Mouse (Mus musculus) embryonic facial prominence, embryonic 13.5 days (tissue): ENCODE measurements at regions not wholly inside any gene's neighbourhood (a gene's known extent, or its start where the extent isn't known, plus 50 kb on each side); places are given as distances from the start of the nearest gene placed in this dataset.
A peak's percentile ranks its signal among the peaks of the same experiment; 100 is the strongest.

Source experiments
- ATAC-seq: fragments of 200-750 bp; cut with Nextera tagmentation; 2 replicates; pipeline ENCODE4 v1.8.0; 2017; ENCODE audit warnings: low read depth; ENCODE audit not compliant: insufficient number of reproducible peaks, insufficient read depth, low FRiP score, low TSS enrichment
- H3K27ac ChIP-seq: fragments of 300-500 bp; sonication (generic); 2 replicates; pipeline ENCODE4 v1.5.1; 2015; ENCODE audit warnings: moderate library complexity, mild to moderate bottlenecking, inconsistent platforms
- H3K27me3 ChIP-seq: fragments of 300-500 bp; sonication (generic); 2 replicates; pipeline ENCODE4 v1.6.1; 2015; ENCODE audit warnings: mild to moderate bottlenecking, inconsistent platforms
- H3K36me3 ChIP-seq: fragments of 300-500 bp; sonication (generic); 2 replicates; pipeline ENCODE4 v1.6.1; 2015; ENCODE audit warnings: mild to moderate bottlenecking, inconsistent platforms
- H3K4me1 ChIP-seq: fragments of 300-500 bp; sonication (generic); 2 replicates; pipeline ENCODE4 v1.6.1; 2015; ENCODE audit warnings: inconsistent platforms
- H3K4me2 ChIP-seq: fragments of 300-500 bp; sonication (generic); 2 replicates; pipeline ENCODE4 v1.6.1; 2015; ENCODE audit warnings: moderate library complexity, mild to moderate bottlenecking, inconsistent platforms
- H3K4me3 ChIP-seq: fragments of 300-500 bp; sonication (generic); 2 replicates; pipeline ENCODE4 v1.5.1; 2015; ENCODE audit warnings: mild to moderate bottlenecking, inconsistent platforms
- H3K9ac ChIP-seq: fragments of 300-500 bp; sonication (generic); 2 replicates; pipeline ENCODE4 v1.6.1; 2015; ENCODE audit warnings: mild to moderate bottlenecking, inconsistent platforms
- H3K9me3 ChIP-seq: fragments of 300-500 bp; sonication (generic); 2 replicates; pipeline ENCODE4 v1.6.1; 2016; ENCODE audit warnings: inconsistent platforms
- WGBS: fragments of 180-500 bp; shearing (Covaris S2); methylation state at CpG from one replicate; pipeline ENCODE4 v1.1.7; 2015; ENCODE audit warnings: mixed read lengths; 5-methylcytosine and 5-hydroxymethylcytosine counted together

GRCm38 (mm10) chr1:75839551-75840223 is 293.6 kb downstream of the Slc4a3 start:
- Histone ChIP-seq H3K9me3 (no peaks in the 10 kb centered on the region), H3K4me2 (no peak overlapping the region), H3K27ac (no peak overlapping the region), H3K36me3 (no peaks in the 10 kb centered on the region), H3K27me3 (no peaks in the 10 kb centered on the region), H3K4me3 (no peak overlapping the region), H3K9ac (no peak overlapping the region), H3K4me1 (peaks cover 23% of the 10 kb centered on the region)
- no peak for ATAC-seq
- 83% methylated on average over 11 of the region's 11 CpGs for WGBS

DNA sequence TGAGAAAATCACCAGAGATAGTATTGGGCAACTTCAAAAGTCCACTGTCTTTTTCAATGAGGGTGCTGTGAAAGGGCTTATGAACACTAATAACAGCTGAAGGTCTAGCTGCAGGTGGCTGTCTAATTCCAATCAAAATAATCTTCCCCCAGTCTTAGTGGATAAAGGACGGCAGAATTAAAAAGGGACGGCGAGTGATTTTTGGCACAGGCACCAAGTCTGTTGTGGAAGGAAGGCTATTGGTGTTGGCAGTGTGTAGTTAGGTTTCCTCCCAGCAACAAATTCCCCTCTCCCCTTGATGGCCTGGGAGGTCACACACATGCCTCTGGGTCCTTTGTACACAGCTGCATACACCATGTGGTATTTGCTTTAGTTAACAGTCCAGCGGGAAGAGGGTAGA is 296.3 kb downstream of the Slc4a3 start:
- 64% methylated on average over 4 of the region's 4 CpGs for WGBS
- Histone ChIP-seq H3K4me1 (peaks cover 40% of the 10 kb centered on the region), H3K27me3 (no peaks in the 10 kb centered on the region), H3K9me3 (no peaks in the 10 kb centered on the region), H3K27ac (no peak overlapping the region), H3K4me3 (no peak overlapping the region), H3K4me2 (no peak overlapping the region), H3K9ac (no peak overlapping the region), H3K36me3 (no peaks in the 10 kb centered on the region)
- no peak for ATAC-seq

DNA sequence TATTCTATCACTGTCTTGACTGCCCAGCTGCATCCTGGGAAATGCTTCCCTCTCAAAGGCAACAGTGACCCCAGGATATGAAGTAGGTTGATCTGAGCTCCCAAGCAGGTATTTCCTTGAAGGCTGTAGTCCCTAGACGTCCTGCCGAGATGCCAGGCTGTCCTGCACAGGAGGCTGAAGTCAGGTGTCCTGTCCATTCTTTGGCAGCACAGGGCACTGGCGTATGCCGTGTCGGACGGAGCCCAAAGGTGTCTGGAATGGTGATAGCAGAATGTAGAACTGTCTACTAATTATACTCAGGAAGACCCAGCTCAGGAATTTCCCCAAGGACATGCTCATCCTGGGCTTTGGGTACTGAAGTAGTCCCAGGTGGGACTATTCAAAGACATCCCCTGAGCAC is 297.3 kb downstream of the Slc4a3 start:
- H3K9me3 ChIP-seq, result no peaks in the 10 kb centered on the region
- H3K36me3 ChIP-seq, result no peaks in the 10 kb centered on the region
- H3K4me1 ChIP-seq, result peaks cover 40% of the 10 kb centered on the region
- no peak for ATAC-seq
- no peak overlapping the region for H3K9ac ChIP-seq
- 0 out of 2 replicates have a peak overlapping the region, but pooled peaks have one; percentile 80 for H3K27ac ChIP-seq
- no peak overlapping the region for H3K4me3 ChIP-seq
- 84% methylated on average over 6 of the region's 6 CpGs for WGBS
- no peaks in the 10 kb centered on the region for H3K27me3 ChIP-seq
- no peak overlapping the region for H3K4me2 ChIP-seq

DNA sequence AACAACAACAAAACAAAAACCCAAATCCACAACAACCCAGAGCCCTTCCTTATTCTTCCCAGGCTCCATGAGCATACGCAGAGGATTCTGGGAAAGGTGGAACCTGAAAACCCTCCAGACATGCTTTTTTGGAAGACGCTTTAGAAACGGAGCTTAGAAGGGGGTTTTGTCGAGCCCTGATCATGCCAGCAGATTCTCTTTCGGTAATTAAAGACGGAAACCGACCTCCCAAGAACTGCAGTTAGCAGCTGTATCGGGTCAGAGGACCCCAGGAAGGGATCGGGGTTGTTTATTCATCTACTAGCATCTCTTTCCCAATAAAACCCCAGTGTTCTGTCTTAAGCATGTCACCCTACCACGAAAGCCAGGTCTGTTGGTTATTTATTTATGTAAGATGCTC is 298.1 kb downstream of the Slc4a3 start:
- no peaks in the 10 kb centered on the region for H3K36me3 ChIP-seq
- no peak for ATAC-seq
- H3K4me3 ChIP-seq, result no peak overlapping the region
- peak overlapping the region; percentile 80; the same call in 1 of the 2 replicates for H3K27ac ChIP-seq
- H3K9ac ChIP-seq, result no peak overlapping the region
- no peaks in the 10 kb centered on the region for H3K27me3 ChIP-seq
- no peaks in the 10 kb centered on the region for H3K9me3 ChIP-seq
- H3K4me1 ChIP-seq, result peaks cover 40% of the 10 kb centered on the region
- H3K4me2 ChIP-seq, result no peak overlapping the region
- WGBS, result 30% methylated on average over 10 of the region's 10 CpGs

- no peak overlapping the region for H3K9ac ChIP-seq
- no peak overlapping the region for H3K4me2 ChIP-seq
- WGBS, result 42% methylated on average over 4 of the region's 4 CpGs
- H3K4me1 ChIP-seq, result peaks cover 40% of the 10 kb centered on the region
- peak overlapping the region; percentile 80 for H3K27ac ChIP-seq
- H3K9me3 ChIP-seq, result no peaks in the 10 kb centered on the region
- no peak overlapping the region for H3K4me3 ChIP-seq
- no peaks in the 10 kb centered on the region for H3K36me3 ChIP-seq
- H3K27me3 ChIP-seq, result no peaks in the 10 kb centered on the region
- no peak for ATAC-seq
Observed at GRCm38 (mm10) chr1:75844529-75844928, 298.5 kb downstream of the Slc4a3 start.

DNA sequence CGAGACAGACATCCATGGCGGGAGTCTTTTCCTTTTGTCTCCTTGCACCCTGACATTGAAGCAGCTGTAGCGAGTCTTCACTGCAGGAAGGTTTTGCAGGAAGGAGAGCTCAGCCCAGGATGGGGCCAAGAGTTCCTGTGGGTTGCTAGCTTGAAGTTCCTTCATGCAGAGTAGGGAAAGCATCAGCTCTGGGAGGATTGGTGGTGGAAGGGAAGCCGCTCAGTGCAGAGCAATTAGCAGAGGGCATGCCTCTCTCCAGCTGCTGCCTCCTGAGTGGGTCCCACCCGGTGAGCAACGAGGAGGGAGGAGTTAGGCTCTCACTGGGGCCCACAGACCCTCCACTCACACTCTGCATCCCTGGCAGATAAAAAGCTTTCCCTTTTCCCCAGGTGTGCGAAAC is 298.9 kb downstream of the Slc4a3 start:
- no peak overlapping the region for H3K4me2 ChIP-seq
- 28% methylated on average over 7 of the region's 7 CpGs for WGBS
- H3K27me3 ChIP-seq, result no peaks in the 10 kb centered on the region
- H3K36me3 ChIP-seq, result no peaks in the 10 kb centered on the region
- peak; percentile 52; the same call in 1 of the 2 replicates for ATAC-seq
- no peak overlapping the region for H3K4me3 ChIP-seq
- H3K4me1 ChIP-seq, result peaks cover 40% of the 10 kb centered on the region
- H3K9ac ChIP-seq, result no peak overlapping the region
- H3K27ac ChIP-seq, result peak overlapping the region; percentile 80
- no peaks in the 10 kb centered on the region for H3K9me3 ChIP-seq

DNA sequence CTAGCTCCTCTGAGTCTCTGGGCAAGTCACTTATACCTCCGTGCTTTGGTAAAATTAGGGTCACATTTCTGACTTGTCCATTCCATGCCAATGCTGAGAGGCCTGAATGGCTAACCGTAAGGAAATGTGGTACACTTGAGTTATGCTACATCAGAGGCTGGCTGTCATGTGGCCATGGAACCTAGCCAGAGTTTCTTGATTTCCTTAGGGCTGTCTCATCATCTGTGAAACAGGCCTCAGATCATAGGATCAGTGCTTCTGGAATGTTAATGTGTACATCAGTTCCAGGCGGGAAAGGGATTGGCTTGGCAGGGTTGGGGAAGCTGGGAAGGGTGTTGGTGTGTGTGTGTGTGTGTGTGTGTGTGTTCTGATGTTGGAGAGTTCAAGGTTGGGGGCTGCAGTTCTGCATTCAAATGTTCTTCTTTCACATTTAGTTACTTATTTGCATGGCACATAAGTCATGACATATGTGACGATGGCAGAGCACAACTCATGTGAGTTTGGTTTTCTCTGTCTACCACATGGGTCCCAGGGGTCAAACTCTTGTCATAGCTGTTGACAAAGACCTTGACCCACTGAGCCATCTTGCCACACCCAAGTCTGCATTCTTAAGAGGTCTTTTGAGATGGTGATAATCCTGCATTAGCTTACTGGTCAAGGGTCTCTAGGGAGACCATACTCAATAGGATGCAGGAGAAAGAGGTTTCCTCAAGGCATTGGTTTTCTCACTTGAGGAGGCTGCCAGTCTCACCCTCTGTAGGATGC is 299.9 kb downstream of the Slc4a3 start:
- Histone ChIP-seq H3K9me3 (no peaks in the 10 kb centered on the region), H3K27me3 (no peaks in the 10 kb centered on the region), H3K4me2 (no peak overlapping the region), H3K36me3 (no peaks in the 10 kb centered on the region), H3K27ac (peak overlapping the region; percentile 80), H3K4me3 (no peak overlapping the region), H3K4me1 (peaks cover 40% of the 10 kb centered on the region), H3K9ac (no peak overlapping the region)
- no peak for ATAC-seq
- WGBS, result 56% methylated on average over 4 of the region's 4 CpGs

- H3K9me3 ChIP-seq, result no peaks in the 10 kb centered on the region
- no peak overlapping the region for H3K27ac ChIP-seq
- no peaks in the 10 kb centered on the region for H3K36me3 ChIP-seq
- WGBS, result 53% methylated on average over 3 of the region's 3 CpGs
- no peak overlapping the region for H3K4me2 ChIP-seq
- H3K27me3 ChIP-seq, result no peaks in the 10 kb centered on the region
- no peak overlapping the region for H3K4me3 ChIP-seq
- no peak for ATAC-seq
- H3K4me1 ChIP-seq, result peaks cover 32% of the 10 kb centered on the region
- no peak overlapping the region for H3K9ac ChIP-seq
Observed at GRCm38 (mm10) chr1:75847681-75848080, 301.6 kb downstream of the Slc4a3 start.

- no peak overlapping the region for H3K4me2 ChIP-seq
- 60% methylated on average over 4 of the region's 4 CpGs for WGBS
- H3K9ac ChIP-seq, result no peak overlapping the region
- peaks cover 30% of the 10 kb centered on the region for H3K4me1 ChIP-seq
- no peaks in the 10 kb centered on the region for H3K9me3 ChIP-seq
- H3K27me3 ChIP-seq, result no peaks in the 10 kb centered on the region
- H3K27ac ChIP-seq, result no peak overlapping the region
- H3K36me3 ChIP-seq, result no peaks in the 10 kb centered on the region
- H3K4me3 ChIP-seq, result no peak overlapping the region
- ATAC-seq, result no peak
Observed at GRCm38 (mm10) chr1:75848436-75848835, 302.4 kb downstream of the Slc4a3 start.

DNA sequence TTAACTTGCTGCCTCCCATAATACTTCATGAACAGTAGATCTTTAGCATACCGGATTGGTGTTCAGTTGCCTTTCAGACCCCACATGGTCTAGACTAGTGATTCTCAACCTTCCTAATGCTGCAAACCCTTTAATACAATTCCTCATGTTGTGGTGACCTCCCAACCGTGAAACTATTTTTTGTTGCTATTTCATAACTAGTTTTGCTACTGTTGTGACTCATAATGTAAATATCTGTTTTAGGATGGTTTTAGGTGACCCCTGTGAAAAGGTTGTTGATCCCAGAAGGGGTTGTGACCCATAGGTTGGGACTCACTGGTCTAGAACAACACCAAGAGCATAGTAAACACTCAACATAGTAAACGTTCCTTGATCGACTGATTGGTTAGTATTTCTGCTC is 304.1 kb downstream of the Slc4a3 start:
- Histone ChIP-seq H3K4me3 (no peak overlapping the region), H3K4me1 (peaks cover 13% of the 10 kb centered on the region), H3K27me3 (no peaks in the 10 kb centered on the region), H3K27ac (no peak overlapping the region), H3K4me2 (no peak overlapping the region), H3K9me3 (no peaks in the 10 kb centered on the region), H3K9ac (no peak overlapping the region), H3K36me3 (no peaks in the 10 kb centered on the region)
- WGBS, result 93% methylated on average over 4 of the region's 4 CpGs
- ATAC-seq, result no peak

- Histone ChIP-seq H3K9me3 (no peaks in the 10 kb centered on the region), H3K4me1 (no peaks in the 10 kb centered on the region), H3K9ac (no peak overlapping the region), H3K4me2 (no peak overlapping the region), H3K4me3 (no peak overlapping the region), H3K27ac (no peak overlapping the region), H3K27me3 (no peaks in the 10 kb centered on the region), H3K36me3 (no peaks in the 10 kb centered on the region)
- no peak for ATAC-seq
- WGBS, result 80% methylated on average over 7 of the region's 7 CpGs
Observed at GRCm38 (mm10) chr1:75858551-75859255, 312.6 kb downstream of the Slc4a3 start.

- Histone ChIP-seq H3K27me3 (no peaks in the 10 kb centered on the region), H3K4me2 (no peak overlapping the region), H3K27ac (no peak overlapping the region), H3K9me3 (no peaks in the 10 kb centered on the region), H3K4me1 (peaks cover 5% of the 10 kb centered on the region), H3K36me3 (no peaks in the 10 kb centered on the region), H3K9ac (no peak overlapping the region), H3K4me3 (no peak overlapping the region)
- no peak for ATAC-seq
- 60% methylated on average over 4 of the region's 4 CpGs for WGBS
Observed at GRCm38 (mm10) chr1:75862757-75863156, 316.7 kb downstream of the Slc4a3 start.
